Mouse (Mus musculus) macrophage (primary cell): ENCODE data around the gene Sugct. TPM values are rescaled to one million over a fixed set of nuclear protein-coding genes. Genes with fewer than 3 reads are reported as not detected.

Experiments used
- H3K27ac ChIP-seq: fragments of 350-480 bp; formaldehyde crosslinking; 2 replicates; pipeline ENCODE4 v1.9.0; 2021
- H3K36me3 ChIP-seq: fragments of 350-480 bp; formaldehyde crosslinking; 2 replicates; pipeline ENCODE4 v1.9.0; 2021; ENCODE audit errors: inconsistent target
- H3K4me3 ChIP-seq: fragments of 350-480 bp; formaldehyde crosslinking; 2 replicates; pipeline ENCODE4 v1.9.0; 2021; ENCODE audit errors: inconsistent target
- H3K79me2 ChIP-seq: fragments of 350-480 bp; formaldehyde crosslinking; 2 replicates; pipeline ENCODE4 v1.9.0; 2021; ENCODE audit errors: inconsistent target
- WGBS: methylation state at CpG from one replicate; pipeline ENCODE4 v1.1.7; 2026; ENCODE audit warnings: inconsistent platforms; ENCODE audit not compliant: missing documents; 5-methylcytosine and 5-hydroxymethylcytosine counted together
- polyA plus RNA-seq: library from polyadenylated mRNA; stranded (reverse); fragments of 250-400 nt; gene quantifications from 3 replicates; pipeline ENCODE4 v1.2.4, GENCODE M21; 2018; ENCODE audit warnings: inconsistent platforms

Sugct gene
- polyA plus RNA-seq, 1 experiment from 2014 or later: 0.50 TPM

GRCm38 (mm10) chr13:16971277-16971676, 724.1 kb downstream of the Sugct start:
- WGBS: 96% methylated on average over 2 of the region's 2 CpGs
- Histone ChIP-seq H3K4me3 (no peak overlapping the region), H3K27ac (no peak overlapping the region), H3K79me2 (no peaks in the 10 kb centered on the region), H3K36me3 (no peaks in the 10 kb centered on the region)

GRCm38 (mm10) chr13:16968995-16969394, 726.4 kb downstream of the Sugct start:
- Histone ChIP-seq H3K27ac (no peak overlapping the region), H3K4me3 (no peak overlapping the region), H3K36me3 (no peaks in the 10 kb centered on the region), H3K79me2 (no peaks in the 10 kb centered on the region)
- WGBS: 89% methylated on average over 5 of the region's 5 CpGs

GRCm38 (mm10) chr13:16964823-16965475, 730.4 kb downstream of the Sugct start:
- no peaks in the 10 kb centered on the region for H3K36me3 ChIP-seq
- no peaks in the 10 kb centered on the region for H3K79me2 ChIP-seq
- no peak overlapping the region for H3K27ac ChIP-seq
- no peak overlapping the region for H3K4me3 ChIP-seq
- 89% methylated on average over 4 of the region's 4 CpGs for WGBS

- H3K4me3 ChIP-seq: no peak overlapping the region
- H3K36me3 ChIP-seq: no peaks in the 10 kb centered on the region
- no peaks in the 10 kb centered on the region for H3K79me2 ChIP-seq
- H3K27ac ChIP-seq: no peak overlapping the region
- 84% methylated on average over 3 of the region's 4 CpGs for WGBS
Observed at GRCm38 (mm10) chr13:16952045-16952444, 743.3 kb downstream of the Sugct start.

- WGBS: 96% methylated on average over 5 of the region's 5 CpGs
- no peaks in the 10 kb centered on the region for H3K79me2 ChIP-seq
- no peak overlapping the region for H3K27ac ChIP-seq
- H3K36me3 ChIP-seq: no peaks in the 10 kb centered on the region
- no peak overlapping the region for H3K4me3 ChIP-seq
Observed at GRCm38 (mm10) chr13:16939466-16939811, 755.9 kb downstream of the Sugct start.

- Histone ChIP-seq H3K4me3 (no peak overlapping the region), H3K36me3 (no peaks in the 10 kb centered on the region), H3K79me2 (no peaks in the 10 kb centered on the region), H3K27ac (no peak overlapping the region)
- 90% methylated on average over 12 of the region's 12 CpGs for WGBS
Observed at GRCm38 (mm10) chr13:16938552-16939465, 756.5 kb downstream of the Sugct start.

- H3K79me2 ChIP-seq: no peaks in the 10 kb centered on the region
- H3K4me3 ChIP-seq: no peak overlapping the region
- 56% methylated on average over 11 of the region's 11 CpGs for WGBS
- no peak overlapping the region for H3K27ac ChIP-seq
- H3K36me3 ChIP-seq: no peaks in the 10 kb centered on the region
Observed at GRCm38 (mm10) chr13:16937422-16938202, 757.7 kb downstream of the Sugct start.

- no peak overlapping the region for H3K27ac ChIP-seq
- H3K36me3 ChIP-seq: no peaks in the 10 kb centered on the region
- 90% methylated on average over 1 of the region's 1 CpGs for WGBS
- no peak overlapping the region for H3K4me3 ChIP-seq
- H3K79me2 ChIP-seq: no peaks in the 10 kb centered on the region
Observed at GRCm38 (mm10) chr13:16935029-16935428, 760.3 kb downstream of the Sugct start.

- Histone ChIP-seq H3K79me2 (no peaks in the 10 kb centered on the region), H3K27ac (no peak overlapping the region), H3K4me3 (no peak overlapping the region), H3K36me3 (no peaks in the 10 kb centered on the region)
- WGBS: 98% methylated on average over 4 of the region's 4 CpGs
Observed at GRCm38 (mm10) chr13:16933600-16933999, 761.8 kb downstream of the Sugct start.

- H3K36me3 ChIP-seq: no peaks in the 10 kb centered on the region
- 74% methylated on average over 2 of the region's 4 CpGs for WGBS
- no peak overlapping the region for H3K27ac ChIP-seq
- H3K4me3 ChIP-seq: no peak overlapping the region
- H3K79me2 ChIP-seq: no peaks in the 10 kb centered on the region
Observed at GRCm38 (mm10) chr13:16921305-16921704, 774.0 kb downstream of the Sugct start.

- Histone ChIP-seq H3K36me3 (no peaks in the 10 kb centered on the region), H3K27ac (no peak overlapping the region), H3K4me3 (no peak overlapping the region), H3K79me2 (no peaks in the 10 kb centered on the region)
Observed at GRCm38 (mm10) chr13:16915697-16916096, 779.7 kb downstream of the Sugct start.

GRCm38 (mm10) chr13:16912214-16912613, 783.1 kb downstream of the Sugct start:
- Histone ChIP-seq H3K4me3 (no peak overlapping the region), H3K27ac (no peak overlapping the region), H3K36me3 (no peaks in the 10 kb centered on the region), H3K79me2 (no peaks in the 10 kb centered on the region)

GRCm38 (mm10) chr13:16906974-16907373, 788.4 kb downstream of the Sugct start:
- no peak overlapping the region for H3K27ac ChIP-seq
- 92% methylated on average over 1 of the region's 1 CpGs for WGBS

GRCm38 (mm10) chr13:16901424-16901823, 793.9 kb downstream of the Sugct start:
- 96% methylated on average over 4 of the region's 4 CpGs for WGBS
- Histone ChIP-seq H3K36me3 (no peaks in the 10 kb centered on the region), H3K27ac (no peak overlapping the region), H3K79me2 (no peaks in the 10 kb centered on the region), H3K4me3 (no peak overlapping the region)

More at GRCm38 (mm10) chr13:16906974-16907373, 788.4 kb downstream of the Sugct start:
- Histone ChIP-seq H3K4me3 (no peak overlapping the region), H3K36me3 (no peaks in the 10 kb centered on the region), H3K79me2 (no peaks in the 10 kb centered on the region)
